Mouse (Mus musculus): Measurements from ENCODE around the gene Ccdc33.

DNA sequence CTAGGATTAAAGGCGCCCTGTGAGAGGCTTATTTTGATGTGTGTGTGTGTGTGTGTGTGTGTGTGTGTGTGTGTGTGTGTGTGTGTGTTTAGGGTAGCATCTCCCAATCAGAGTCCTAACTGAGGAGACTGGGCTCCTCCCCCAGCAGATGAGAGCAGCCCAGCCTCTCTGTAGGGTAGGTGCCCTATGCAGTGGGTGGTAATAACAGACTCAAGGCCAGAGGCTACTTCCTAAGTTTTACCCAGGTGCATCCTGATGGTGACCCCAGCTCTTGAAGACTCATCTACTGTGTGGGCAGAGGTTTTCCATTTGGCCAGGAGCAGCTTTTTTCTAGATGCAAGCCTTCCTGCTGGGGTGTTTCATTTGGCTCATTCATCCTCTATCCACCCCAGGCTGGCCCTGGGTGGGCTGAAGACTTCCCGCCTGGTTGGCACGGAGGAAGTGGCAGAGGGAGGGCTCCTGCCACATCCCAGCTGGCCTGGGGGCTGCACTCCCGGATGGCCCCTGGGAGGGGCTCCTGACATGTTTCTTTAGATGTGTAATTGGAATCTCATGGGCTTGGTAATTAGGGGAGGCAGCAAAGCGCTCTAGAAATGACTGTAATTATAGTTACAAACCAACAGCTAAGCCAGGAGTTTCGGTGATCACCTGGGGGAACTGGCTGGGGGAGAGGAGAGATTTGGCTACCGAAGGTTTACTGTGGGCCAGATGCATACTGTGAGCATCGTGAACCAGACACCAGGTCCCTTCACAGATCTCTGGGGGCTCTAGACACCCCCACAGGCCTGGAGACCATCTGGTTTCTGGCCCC lies 125.6 kb downstream of the Ccdc33 start:
- TF ChIP-seq HCFC1 (IDR thresholded peaks at IDR 0.05; ENCODE audit: borderline replicate concordance, insufficient read depth, low read length) (no peak), CHD2 (IDR thresholded peaks at IDR 0.05; ENCODE audit: low read depth, low read length) (no peak)
